Mouse (Mus musculus) C2C12 (cell line): Measurements from ENCODE around the gene Erbin. TPM values are rescaled to one million over a fixed set of nuclear protein-coding genes. Genes with fewer than 3 reads are reported as not detected.

ENCODE experiments used
- H3K27me3 ChIP-seq: one replicate; pipeline ENCODE4 v1.6.1; 2011; ENCODE audit not compliant: control insufficient read depth, insufficient read depth, insufficient read length
- H3K36me3 ChIP-seq: one replicate; pipeline ENCODE4 v1.6.1; 2011; ENCODE audit not compliant: control insufficient read depth, insufficient read depth
- H3K4me3 ChIP-seq: one replicate; pipeline ENCODE4 v1.5.1; 2011; ENCODE audit warnings: mild to moderate bottlenecking, control low read depth; ENCODE audit not compliant: poor library complexity, insufficient read depth, severe bottlenecking
- H3K79me2 ChIP-seq: one replicate; pipeline ENCODE4 v1.6.1; 2011; ENCODE audit not compliant: control insufficient read depth, insufficient read depth
- H3K79me3 ChIP-seq: one replicate; pipeline ENCODE4 v1.6.1; 2011; ENCODE audit warnings: low read depth, control low read depth
- H3ac ChIP-seq: one replicate; pipeline ENCODE3; 2011; ENCODE audit warnings: low read depth; ENCODE audit not compliant: control insufficient read depth, insufficient read length
- CEBPB ChIP-seq: IDR thresholded peaks from one replicate; pipeline ENCODE4 v1.6.1; 2011; ENCODE audit warnings: low read depth, mild to moderate bottlenecking, control low read depth, moderate library complexity
- CTCF ChIP-seq: IDR thresholded peaks from one replicate; pipeline ENCODE4 v1.5.1; 2011; ENCODE audit not compliant: control insufficient read depth, insufficient read depth, insufficient read length
- FOSL1 ChIP-seq: IDR thresholded peaks from one replicate; pipeline ENCODE4 v1.8.0; 2011; ENCODE audit warnings: mild to moderate bottlenecking, low read length; ENCODE audit not compliant: poor library complexity, insufficient read depth, severe bottlenecking
- MAX ChIP-seq: IDR thresholded peaks from one replicate; pipeline ENCODE4 v1.6.1; 2011; ENCODE audit warnings: mild to moderate bottlenecking, control low read depth
- MYOD1 ChIP-seq: IDR thresholded peaks from one replicate; pipeline ENCODE4 v1.6.1; 2011; ENCODE audit warnings: low read depth; ENCODE audit not compliant: control insufficient read depth, insufficient read length
- MYOG ChIP-seq: IDR thresholded peaks from one replicate; pipeline ENCODE4 v1.6.1; 2011; ENCODE audit not compliant: control insufficient read depth, insufficient read length; ENCODE audit errors: extremely low read depth
- USF1 ChIP-seq: IDR thresholded peaks from one replicate; pipeline ENCODE4 v1.6.1; 2011; ENCODE audit warnings: low read depth, mild to moderate bottlenecking, control low read depth, moderate library complexity
- polyA plus RNA-seq: library from polyadenylated mRNA; unstranded; fragments of >200 nt; fragmentation: generic; extraction: Trizol; gene quantifications from one replicate; pipeline ENCODE4 v1.2.1, GENCODE M21; 2012; ENCODE audit warnings: missing spikeins

Gene Erbin
- polyA plus RNA-seq, 1 experiment, result 7.5 TPM

- no peak for TF ChIP-seq MYOG
- no peak for TF ChIP-seq CEBPB
- TF ChIP-seq MYOD1, result no peak
- no peak for TF ChIP-seq CTCF
- no peak for TF ChIP-seq MAX
- no peak overlapping the region for H3K4me3 ChIP-seq
- H3K27me3 ChIP-seq, result no peaks in the 10 kb centered on the region
- no peak overlapping the region for H3ac ChIP-seq
- H3K79me2 ChIP-seq, result peaks cover 20% of the 10 kb centered on the region
- peaks cover 11% of the 10 kb centered on the region for H3K79me3 ChIP-seq
- peaks cover 6% of the 10 kb centered on the region for H3K36me3 ChIP-seq
These were observed 43.6 kb downstream of the Erbin start for GRCm38 (mm10) chr13:103876743-103877142.

- Histone ChIP-seq H3K27me3 (no peaks in the 10 kb centered on the region), H3K79me3 (peaks cover 8% of the 10 kb centered on the region), H3K4me3 (no peak overlapping the region), H3ac (no peak overlapping the region), H3K36me3 (peaks cover 5% of the 10 kb centered on the region), H3K79me2 (peaks cover 16% of the 10 kb centered on the region)
- TF ChIP-seq FOSL1, result no peak
- no peak for TF ChIP-seq MYOD1
These were observed 44.3 kb downstream of the Erbin start for GRCm38 (mm10) chr13:103875823-103876514.

GRCm38 (mm10) chr13:103870786-103871185 lies 49.5 kb downstream of the Erbin start:
- TF ChIP-seq CTCF (no peak), MYOD1 (no peak), MYOG (no peak), USF1 (no peak), FOSL1 (no peak), CEBPB (no peak), MAX (no peak)
- Histone ChIP-seq H3K79me3 (peaks cover 6% of the 10 kb centered on the region), H3ac (no peak overlapping the region), H3K79me2 (peaks cover 17% of the 10 kb centered on the region), H3K4me3 (no peak overlapping the region), H3K27me3 (no peaks in the 10 kb centered on the region), H3K36me3 (peaks cover 20% of the 10 kb centered on the region)

- no peaks in the 10 kb centered on the region for H3K27me3 ChIP-seq
- H3K4me3 ChIP-seq, result no peak overlapping the region
These were observed 50.2 kb downstream of the Erbin start for GRCm38 (mm10) chr13:103870117-103870516.

GRCm38 (mm10) chr13:103868875-103869274 lies 51.4 kb downstream of the Erbin start:
- Histone ChIP-seq H3K4me3 (no peak overlapping the region), H3K27me3 (no peaks in the 10 kb centered on the region), H3K36me3 (peaks cover 29% of the 10 kb centered on the region), H3K79me3 (peaks cover 2% of the 10 kb centered on the region), H3K79me2 (peaks cover 15% of the 10 kb centered on the region), H3ac (no peak overlapping the region)
- TF ChIP-seq FOSL1, result no peak
- TF ChIP-seq MYOG, result no peak

More at GRCm38 (mm10) chr13:103870117-103870516, 50.2 kb downstream of the Erbin start:
- H3K79me3 ChIP-seq, result peaks cover 2% of the 10 kb centered on the region
- peaks cover 22% of the 10 kb centered on the region for H3K36me3 ChIP-seq
- TF ChIP-seq MYOG, result no peak
- TF ChIP-seq CTCF, result no peak
- TF ChIP-seq CEBPB, result no peak
- no peak for TF ChIP-seq USF1
- no peak for TF ChIP-seq MAX
- no peak overlapping the region for H3ac ChIP-seq
- H3K79me2 ChIP-seq, result peaks cover 15% of the 10 kb centered on the region

- Histone ChIP-seq H3K36me3 (peaks cover 58% of the 10 kb centered on the region), H3K79me3 (no peaks in the 10 kb centered on the region), H3ac (no peak overlapping the region), H3K79me2 (peaks cover 4% of the 10 kb centered on the region), H3K4me3 (no peak overlapping the region), H3K27me3 (no peaks in the 10 kb centered on the region)
- TF ChIP-seq MAX (no peak), MYOD1 (no peak), MYOG (no peak), CTCF (no peak), CEBPB (no peak), FOSL1 (no peak), USF1 (no peak)
These were observed 58.3 kb downstream of the Erbin start for GRCm38 (mm10) chr13:103862041-103862440.
